Mouse (Mus musculus): ENCODE measurements around the gene Pde8b.

The Pde8b gene

DNA sequence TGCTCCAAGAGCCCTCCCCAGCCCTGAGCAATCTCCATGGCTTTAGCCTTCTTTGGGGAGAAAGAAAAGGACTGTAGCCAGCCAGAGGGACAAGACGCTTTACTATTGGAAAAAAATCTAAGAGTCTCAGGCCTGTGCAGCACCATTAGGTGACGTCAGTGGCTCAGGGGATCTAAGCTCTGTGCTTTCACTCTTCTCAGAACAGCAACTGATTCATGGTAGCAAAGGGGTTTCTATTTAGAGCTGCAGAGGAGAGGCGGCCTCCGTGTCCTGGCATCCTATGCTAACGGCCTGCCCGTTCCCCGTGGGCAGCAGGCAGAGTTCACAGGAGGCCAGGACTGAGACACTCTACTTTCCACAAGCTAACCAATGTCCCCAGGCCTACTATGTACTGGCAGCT is 169.1 kb downstream of the Pde8b start:
- no peak for DNase-seq (ENCODE audit: low read depth)

DNA sequence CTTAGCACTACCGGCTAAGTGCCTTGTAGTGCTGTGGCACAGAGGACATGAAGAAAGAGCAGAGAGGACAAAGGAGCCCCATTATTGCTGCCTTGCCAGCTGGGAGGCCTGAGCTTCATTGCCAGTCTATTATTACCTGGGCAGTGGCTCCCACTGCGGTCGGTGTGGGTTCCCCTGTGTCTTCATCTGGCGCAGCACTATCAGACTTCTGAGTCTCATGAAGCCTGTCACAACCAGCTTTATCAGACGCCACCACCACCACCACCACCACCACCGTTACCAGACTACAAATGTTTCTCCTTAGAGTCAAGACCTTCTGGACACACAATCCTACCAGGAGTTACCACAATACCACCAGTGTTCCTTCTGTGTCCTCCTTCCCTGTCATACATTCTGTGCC is 171.6 kb downstream of the Pde8b start:
- DNase-seq (ENCODE audit: low read depth), result no peak

DNA sequence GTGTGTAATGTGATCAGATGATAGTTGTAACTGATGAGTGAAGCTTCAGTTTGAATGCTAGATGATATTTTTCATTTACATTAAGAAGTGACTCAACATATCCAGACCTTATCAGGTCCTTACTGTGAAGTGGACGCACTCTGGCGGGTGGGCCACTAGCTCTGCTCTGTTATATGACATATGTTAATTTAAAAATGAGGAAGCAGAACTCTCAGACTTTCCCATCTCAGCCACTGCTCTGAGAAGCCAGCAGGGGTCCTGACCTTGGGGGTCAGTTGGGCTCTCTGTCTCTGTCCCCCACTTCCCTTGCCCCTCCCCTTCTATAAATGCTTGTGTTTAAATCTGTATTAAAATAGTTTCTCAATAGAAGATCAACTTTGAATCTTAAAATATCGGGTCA is 172.4 kb downstream of the Pde8b start:
- DNase-seq (ENCODE audit: low read depth), result no peak

DNA sequence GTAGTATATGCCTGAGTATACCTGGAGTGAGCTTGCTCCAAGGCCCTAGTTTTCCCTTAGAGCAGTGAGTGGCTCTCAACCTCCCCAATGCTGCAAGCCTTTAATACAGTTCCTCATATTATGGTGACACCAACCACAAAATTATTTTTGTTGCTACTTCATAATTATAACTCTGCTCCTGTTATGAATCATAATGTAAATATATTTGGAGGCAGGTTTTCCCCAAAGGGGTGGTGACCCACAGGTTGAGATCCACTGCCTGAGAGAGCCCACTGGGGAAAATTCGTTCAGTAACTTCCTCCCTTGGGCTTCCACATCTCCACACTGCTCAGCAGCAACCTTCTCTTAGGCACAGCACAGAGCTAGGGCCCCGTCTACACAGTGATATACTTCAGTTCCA is 174.0 kb downstream of the Pde8b start:
- DNase-seq (ENCODE audit: low read depth), result no peak

DNA sequence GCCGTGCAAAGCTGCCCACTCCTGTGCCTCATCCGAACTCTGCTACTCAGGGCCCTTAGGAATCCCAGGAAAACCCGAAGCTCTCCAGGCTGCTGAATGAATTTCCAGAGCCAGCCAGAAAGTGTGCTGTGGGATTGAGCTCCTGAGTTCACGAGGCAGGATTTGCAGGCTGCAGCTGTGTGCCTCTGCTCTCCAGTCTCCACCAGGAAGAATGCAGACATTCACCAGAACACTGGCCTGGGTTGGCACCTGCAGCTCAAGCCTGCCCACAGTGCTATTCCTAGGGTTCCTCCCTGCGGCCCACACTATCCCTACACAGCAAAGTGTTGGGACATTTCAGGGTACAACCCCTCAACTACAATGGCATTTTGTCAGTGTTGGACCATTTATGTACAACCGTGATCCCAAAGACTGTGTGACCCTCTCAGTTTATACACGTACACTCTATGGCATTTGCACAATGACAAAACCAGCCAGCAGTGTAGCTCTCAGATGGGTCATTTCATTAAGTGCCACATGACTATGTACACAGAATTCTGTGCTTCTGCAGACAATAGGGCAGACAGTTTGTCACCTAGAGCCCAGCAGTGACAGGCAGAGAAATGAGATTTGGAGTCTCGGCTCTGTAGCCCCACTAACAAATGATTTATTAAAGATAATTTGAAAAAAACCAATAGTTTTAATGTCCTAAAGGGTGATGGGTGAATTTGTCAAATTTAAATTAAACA is 176.5 kb downstream of the Pde8b start:
- no peak for DNase-seq (ENCODE audit: low read depth)

DNA sequence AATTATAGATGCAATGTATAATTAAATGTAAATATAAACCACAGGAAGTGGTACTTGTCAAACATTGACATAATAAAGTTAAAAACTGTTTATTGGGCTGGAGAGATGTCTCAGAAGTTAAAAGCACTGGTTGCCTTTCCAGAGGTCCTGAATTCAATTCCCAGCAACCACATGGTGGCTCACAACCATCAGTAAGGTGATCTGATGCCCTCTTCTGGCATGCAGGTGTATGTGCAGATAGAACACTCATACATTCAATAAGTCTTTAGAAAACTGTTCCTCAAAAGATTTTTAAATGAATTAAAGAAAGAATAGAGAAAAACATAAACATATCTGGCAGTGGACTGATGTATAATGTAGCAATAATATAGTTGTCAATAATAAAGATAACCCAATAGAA is 179.9 kb downstream of the Pde8b start:
- no peak for DNase-seq (ENCODE audit: low read depth)

DNA sequence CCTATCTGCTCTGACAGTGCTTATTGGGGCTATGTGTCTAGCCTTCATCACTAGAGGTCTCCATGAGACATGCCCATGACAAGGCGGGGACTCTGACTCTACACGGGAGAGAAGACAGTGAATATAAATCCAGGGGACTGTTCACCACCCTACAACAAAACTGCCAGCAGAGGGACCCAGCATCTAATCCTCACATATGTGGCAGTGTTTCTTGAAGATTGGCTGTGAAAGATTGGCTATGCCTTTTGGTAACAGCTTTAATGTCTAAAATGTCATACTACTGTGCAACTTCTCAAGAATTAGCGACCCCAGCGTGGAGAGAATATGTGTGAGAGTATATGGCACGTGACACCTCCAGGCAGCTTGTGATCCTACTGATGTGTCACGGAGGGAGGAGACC is 182.3 kb downstream of the Pde8b start:
- DNase-seq (ENCODE audit: low read depth), result no peak

DNA sequence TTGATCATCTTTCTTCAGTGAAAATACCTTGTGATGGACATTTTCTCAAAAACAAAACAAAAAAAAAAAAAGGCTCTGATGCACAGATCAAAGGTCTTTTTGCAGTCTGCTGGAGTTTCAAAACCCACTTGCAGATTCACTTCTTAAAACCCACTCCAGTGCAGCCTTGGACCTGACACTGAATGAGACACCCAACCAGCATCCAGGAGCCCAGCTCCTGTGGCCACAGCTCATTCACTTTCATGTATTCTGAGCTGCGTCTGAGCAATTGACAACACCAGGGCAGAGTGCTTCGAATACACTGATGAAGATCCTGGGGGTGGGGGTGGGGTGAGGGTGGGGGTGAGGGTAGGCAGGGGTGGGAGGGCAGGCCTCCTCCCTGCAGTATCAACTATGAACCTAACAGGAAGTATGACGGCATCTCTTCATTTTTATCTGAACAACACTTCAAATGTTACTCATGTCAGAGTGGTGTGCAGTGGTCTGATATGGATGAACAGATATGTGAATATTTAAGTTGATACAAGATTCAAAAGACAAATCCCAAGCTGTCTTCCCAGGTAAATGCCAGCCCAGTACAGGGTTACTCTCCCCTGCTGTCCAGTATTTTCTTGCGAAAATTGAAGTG is 186.6 kb downstream of the Pde8b start:
- no peak for DNase-seq (ENCODE audit: low read depth)

DNA sequence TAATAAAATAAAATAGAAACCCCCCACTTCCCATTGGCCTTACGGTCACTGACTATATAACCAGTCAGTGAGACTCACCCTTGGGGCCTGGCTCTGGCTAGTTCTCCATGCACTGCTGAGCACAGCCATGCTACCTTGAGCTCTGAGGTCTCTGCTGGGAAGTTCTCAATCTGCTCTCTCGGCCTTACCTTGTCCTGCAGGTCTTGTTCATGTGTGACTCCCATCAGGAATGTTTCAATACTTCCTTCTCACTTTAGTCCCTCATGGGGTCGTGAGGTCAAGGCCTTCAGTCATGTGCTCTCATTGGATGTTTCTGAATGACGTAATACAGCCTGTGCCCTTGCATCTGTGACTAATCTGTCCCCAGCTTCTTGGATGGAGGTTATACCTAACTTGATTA is 191.3 kb downstream of the Pde8b start:
- no peak for DNase-seq (ENCODE audit: low read depth)

DNA sequence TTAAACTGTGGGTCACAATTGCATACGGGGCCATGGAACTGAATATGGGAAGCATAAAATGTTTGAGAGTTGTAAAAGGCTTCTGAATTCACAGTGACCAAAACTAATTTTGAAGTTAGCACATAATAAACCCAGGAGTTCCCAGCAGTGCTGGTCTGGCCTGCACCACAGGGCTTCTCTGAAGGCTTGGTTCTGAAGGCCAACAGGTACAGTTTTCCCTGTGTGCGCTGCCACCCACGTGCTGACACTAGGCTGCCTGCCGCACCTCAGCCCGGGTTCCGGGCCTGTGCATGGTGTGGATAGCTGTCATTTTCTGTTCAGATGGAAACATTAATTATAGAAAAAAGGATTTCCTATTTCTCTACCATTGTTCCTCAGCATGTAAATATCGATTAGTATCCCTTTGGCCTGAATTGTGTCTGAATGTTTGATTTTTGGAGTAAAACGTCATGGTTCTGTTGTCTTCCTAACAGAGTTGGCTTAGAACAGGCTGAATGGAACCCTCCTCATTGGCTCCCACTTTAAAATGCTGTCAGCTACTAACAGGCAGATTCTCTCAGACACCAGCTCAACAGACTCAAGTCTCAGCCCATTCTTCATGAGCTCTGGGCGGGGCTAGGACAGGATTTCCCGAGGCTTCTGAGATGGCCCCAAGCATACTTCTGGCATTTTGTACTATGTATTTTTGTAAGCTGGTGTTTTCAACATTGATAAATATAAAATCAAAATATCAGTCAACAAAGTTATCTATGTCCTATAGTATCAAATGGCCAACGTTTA is 193.4 kb downstream of the Pde8b start:
- no peak for DNase-seq (ENCODE audit: low read depth)

DNA sequence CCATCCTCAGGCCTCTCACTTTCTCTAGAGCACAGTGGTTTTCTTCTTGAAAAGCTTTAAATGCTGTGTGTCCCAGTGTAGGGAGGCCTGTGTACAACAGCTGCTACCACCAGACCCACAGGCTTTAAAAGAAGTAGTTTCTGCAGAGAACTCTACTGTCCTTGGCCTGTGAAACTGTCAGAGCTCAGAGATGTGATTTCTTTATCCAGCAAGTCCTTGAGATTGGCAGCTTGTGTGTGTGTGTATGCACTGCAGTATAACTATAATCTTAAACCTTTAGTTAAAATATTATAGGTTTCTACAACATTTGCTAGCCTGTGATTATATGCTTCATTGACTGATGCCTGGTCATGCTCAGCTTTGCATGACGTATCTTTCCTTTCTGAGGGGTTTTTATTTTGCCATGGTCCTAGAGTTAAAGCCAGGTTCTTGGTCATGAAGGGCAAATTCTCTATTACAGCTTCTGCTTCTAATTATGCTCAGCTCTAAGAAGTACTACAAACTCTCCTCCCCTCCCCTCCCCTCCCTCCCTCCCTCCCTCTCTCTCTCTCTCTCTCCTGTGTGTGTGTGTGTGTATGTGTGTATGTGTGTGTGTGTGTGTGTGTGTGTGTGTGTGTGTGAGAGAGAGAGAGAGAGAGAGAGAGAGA is 194.3 kb downstream of the Pde8b start:
- no peak for DNase-seq (ENCODE audit: low read depth)

DNA sequence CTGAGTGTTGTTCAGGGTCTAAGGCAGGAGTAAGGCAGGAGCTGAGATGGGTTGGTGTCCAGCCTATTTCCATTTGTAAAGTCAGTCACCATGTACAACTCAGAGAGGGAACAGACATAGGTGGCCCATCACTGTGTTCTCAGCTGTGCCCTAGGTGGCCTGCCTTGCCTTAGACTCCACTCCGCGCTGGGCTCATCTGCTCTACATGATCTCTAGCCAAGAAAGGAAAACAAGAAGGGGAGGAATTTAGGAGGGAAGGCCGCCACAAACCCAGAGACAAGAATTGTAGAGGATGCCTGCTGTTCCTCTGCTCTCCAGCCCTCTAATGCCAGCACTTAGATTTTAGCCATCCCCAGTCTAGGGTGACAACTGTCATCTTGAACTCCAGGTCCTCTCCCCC is 197.7 kb downstream of the Pde8b start:
- no peak for DNase-seq (ENCODE audit: low read depth)

DNA sequence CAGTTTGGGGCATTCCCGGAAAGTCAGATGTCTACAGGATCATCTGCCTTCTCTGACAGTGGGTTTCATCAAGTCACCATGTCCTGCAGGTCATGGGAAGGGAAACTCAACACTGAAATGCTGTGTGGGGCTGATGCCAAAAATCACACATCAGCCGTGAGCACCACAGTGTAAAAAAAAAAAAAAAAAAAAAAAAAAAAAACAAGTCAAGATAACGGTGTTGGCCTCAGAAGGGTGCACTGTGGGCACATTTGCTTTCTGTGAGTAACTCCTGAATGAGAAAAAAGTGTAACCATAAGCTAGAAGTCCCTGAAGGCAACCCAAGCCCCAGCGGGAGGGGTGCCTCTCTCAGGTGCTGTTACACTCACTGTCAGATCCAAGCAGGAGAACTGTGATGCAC is 199.7 kb downstream of the Pde8b start:
- no peak for DNase-seq (ENCODE audit: low read depth)

DNA sequence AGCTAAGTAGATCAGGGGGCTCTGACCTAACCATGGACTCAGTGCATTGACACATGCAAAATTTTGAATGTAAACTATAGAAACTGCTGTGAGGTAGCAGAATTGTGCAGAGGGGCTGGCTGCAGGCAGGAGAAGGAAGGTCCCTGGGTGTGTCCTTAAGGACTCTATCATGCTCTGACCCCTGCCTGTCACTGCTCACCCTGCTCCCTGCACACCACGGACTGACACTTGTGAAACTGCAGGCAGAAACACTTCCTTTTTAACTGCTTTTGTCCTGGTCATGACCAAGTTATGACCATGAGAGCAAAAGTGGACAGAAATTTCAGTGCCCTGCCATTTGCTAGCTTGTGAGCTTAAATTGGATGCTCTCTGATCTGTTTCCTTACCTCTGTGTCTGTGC is 206.0 kb downstream of the Pde8b start:
- no peak for DNase-seq (ENCODE audit: low read depth)

DNA sequence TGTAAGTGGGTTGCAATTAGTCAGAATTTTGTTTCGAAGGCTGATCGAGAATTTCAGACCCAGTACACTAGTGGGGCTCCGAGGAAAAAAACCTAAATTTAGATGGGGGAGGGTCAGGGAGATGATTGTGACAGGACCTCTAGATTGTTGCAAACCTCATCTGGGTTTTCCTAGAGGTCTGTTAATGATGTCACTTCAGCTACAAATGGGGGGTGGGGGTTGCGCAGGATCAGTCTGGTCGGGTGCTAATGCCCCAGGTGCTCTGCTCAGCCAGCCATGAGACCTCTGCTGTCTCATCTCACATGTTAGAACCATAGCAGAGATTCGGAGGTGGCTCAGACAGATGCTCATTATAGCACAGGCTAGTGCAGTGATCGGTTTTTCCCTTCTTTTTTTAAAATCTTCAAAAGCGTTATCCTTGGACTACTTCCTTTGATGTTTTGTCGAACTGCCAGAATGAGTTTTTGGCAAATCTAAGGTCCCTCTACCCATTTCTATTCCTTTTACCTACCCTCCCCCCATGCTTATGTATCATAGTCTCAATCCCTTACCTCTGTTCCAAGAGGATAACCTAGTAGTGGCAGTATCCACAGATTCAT is 209.9 kb downstream of the Pde8b start:
- DNase-seq (ENCODE audit: low read depth), result no peak

DNA sequence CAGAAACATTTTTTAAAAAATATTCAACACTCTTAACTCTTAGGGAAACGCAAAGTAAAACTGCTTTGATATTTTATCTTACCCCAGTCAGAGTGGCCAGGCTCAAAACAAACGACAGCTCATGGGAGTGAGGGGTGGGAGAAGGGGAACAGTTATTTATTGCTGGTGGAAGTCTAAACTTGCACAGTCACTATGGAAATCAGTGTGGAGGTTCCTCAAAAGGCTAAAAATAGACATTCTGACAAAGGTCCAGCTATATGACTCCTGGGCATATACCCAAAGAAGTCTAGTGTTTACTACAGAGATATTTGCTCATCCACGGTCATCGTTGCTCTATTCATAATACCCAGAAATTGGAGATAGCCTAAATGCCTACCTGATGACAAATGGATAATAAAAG is 211.9 kb downstream of the Pde8b start:
- DNase-seq (ENCODE audit: low read depth), result no peak

DNA sequence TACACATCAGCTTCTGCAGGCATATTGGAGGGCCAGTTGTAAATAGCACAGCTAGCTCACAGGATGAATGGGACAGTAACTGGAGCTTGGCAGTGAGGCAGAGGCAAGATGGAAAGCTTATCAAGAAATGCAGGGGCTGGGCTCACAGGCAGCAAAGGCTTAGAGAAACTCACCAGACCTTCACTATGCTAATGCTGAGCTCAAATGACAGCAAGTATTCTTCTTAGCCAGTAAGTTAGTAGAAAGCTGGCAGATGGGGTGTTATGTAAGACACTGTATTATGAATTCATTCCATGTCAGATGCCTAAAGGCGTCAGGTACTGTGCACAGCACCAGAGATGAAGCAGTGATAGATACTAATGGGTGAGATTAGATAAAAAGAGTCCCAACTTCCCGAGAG is 215.4 kb downstream of the Pde8b start:
- DNase-seq (ENCODE audit: low read depth), result no peak

DNA sequence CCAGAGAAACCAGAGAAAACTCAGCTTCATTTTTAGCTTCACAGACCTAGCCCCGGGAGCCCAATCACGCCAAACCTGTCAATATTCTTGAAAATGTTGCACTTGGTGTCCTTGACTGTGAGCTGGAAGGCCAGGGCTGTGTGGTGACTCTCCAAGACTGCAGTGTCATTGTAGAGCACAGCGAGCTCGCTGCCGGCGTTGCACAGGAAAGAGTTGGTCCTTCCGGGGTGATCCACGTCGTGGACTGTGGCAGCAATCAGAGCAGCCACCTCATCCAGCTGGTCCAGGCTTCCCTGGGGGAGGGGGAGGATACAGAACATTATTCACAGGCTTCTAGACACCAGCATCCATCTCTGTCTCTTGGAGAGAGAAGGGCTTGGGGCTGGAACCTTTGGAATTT is 216.0 kb downstream of the Pde8b start:
- no peak for DNase-seq (ENCODE audit: low read depth)

DNA sequence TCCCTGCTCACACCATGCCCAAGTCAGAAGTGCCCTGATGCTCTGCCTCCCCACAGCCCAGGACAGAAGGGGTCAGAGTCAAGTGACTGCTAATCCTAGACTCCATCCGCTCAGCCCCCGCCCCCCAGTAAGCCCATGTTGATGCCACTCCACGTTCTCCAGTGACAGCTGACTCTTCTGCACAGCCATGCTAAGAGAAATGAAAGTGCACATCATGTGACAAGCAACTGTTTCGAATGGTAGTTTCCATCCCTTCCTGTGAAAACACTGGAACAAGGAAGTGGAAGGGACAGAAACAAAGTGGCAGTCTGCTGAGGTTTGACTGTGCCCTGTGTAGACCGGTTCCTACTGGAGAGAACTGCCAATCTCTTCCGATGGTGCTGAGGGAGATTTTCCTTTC is 217.2 kb downstream of the Pde8b start:
- no peak for DNase-seq (ENCODE audit: low read depth)

DNA sequence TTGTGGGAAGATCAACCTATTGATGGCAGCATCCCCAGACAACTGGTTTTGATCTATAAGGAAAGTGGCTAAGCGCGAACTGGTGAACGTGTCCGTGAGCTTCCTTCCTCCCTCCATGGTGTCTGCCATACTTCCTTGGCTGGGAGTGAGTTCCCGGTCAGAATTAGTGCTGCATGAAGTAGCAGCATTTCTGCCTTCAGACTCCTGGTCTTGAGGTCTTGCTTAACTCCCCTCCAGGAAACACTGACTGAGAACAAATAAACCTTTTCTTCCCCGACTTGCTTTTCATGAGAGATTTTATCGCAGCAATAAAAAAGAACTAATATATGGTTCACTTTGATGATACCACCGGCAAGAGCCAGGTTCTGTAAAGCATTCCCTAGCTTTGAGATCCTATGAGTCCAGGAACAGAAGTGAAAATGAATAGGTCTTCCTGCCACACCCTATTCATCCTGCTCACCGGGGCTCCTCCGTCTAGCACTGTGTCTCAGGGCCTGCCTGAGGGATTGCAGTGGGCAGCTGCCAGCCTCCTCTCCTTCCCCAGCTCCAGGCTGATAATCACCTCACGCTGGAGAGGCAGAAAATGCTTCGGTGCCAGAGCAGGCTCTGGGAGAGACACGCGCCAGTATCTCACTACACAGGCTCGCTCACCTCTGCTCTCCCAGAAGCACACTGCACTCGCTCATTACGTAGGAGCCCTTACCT is 217.9 kb downstream of the Pde8b start:
- no peak for DNase-seq (ENCODE audit: low read depth)

DNA sequence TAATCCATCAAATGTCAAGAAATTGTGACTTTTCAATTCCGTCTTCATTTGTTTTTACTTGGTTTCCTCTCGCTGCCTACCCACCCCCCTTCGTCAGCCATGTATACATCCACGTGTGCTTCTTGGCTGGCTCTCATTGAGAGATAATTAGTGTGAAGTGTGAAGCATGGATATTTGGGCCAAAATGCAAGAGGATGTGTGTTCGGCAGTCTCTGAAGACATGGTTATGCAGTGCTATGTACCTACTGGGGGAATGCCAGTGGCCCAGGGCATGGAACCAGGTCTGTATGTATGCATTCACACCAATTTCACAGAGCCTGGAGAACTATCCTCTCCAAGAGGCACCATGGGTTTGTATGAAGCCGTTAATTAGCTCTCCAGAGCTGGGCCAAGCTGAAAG is 219.3 kb downstream of the Pde8b start:
- no peak for DNase-seq (ENCODE audit: low read depth)

DNA sequence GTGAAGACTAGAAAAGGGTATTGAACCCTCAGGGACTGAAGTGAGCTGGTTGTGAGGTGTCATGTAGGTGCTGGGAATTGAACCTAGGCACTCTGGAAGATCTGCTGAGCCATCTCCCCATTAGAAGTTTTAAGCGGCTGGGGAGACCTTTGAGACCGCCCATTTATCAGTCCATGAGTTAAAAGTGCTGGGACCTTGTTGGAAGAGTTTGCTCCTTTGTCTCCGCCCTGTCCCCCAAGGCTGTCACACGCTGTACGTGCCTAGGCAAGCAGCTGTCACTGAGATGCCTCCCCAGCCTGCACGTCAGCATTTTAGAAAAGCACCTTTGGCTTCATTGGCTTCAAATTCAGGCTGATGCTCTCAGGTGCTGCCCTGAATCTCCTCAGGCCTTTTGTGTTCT is 229.9 kb downstream of the Pde8b start:
- no peak for DNase-seq (ENCODE audit: low read depth)
